Mouse (Mus musculus) liver, adult 2 months (tissue): ENCODE measurements at regions not wholly inside any gene's neighbourhood (a gene's known extent, or its start where the extent isn't known, plus 50 kb on each side); places are given as distances from the start of the nearest gene placed in this dataset.

ENCODE experiments used
- CTCF ChIP-seq: fragments of 200-500 bp; IDR thresholded peaks from 2 replicates; pipeline ENCODE4 v1.5.1; 2011; ENCODE audit warnings: low read depth, low read length, control low read depth
- POLR2A ChIP-seq: fragments of 200-500 bp; IDR thresholded peaks from 2 replicates; pipeline ENCODE4 v1.6.1; 2011; ENCODE audit warnings: low read length, control low read depth; ENCODE audit not compliant: insufficient read depth; ENCODE audit errors: extremely low read depth

DNA sequence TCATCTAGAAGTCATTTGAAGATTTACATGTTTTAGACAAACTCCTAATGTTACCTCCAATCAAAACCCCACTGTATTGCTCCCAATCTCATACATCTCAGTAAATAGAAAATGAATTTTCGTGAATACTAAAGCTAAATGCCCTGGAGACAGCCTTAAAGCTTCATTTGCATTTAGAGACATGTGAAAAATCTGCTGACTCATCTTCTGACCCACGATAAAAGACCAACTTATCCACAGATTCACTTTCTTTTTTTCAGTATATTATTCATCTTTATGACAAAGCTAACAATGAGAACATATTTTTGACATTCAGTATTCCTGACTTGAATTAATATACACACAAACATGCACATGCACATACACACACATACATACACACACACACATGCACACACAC lies 762.0 kb upstream of the Adam24 start:
- TF ChIP-seq CTCF (no peak), POLR2A (no peak)
